Mouse (Mus musculus) intestine, postnatal 0 days (tissue): ENCODE results near the gene Lpcat1. TPM values are rescaled to one million over a fixed set of nuclear protein-coding genes. Genes with fewer than 3 reads are reported as not detected.

ENCODE experiments used
- ATAC-seq: fragments of 200-750 bp; cut with Nextera tagmentation; 2 replicates; pipeline ENCODE4 v1.8.0; 2017; ENCODE audit warnings: mild to moderate bottlenecking, moderate TSS enrichment, moderate library complexity
- H3K27ac ChIP-seq: fragments of 300-500 bp; sonication (generic); 2 replicates; pipeline ENCODE4 v1.5.1; 2014; ENCODE audit warnings: mild to moderate bottlenecking, low read depth, low read length, moderate library complexity
- H3K27me3 ChIP-seq: fragments of 300-500 bp; sonication (generic); replicated peaks from 2 replicates; pipeline ENCODE4 v1.6.1; 2014; ENCODE audit warnings: low read length, mixed read lengths; ENCODE audit not compliant: control insufficient read depth, insufficient read depth
- H3K36me3 ChIP-seq: fragments of 300-500 bp; sonication (generic); 2 replicates; pipeline ENCODE4 v1.6.1; 2014; ENCODE audit warnings: mild to moderate bottlenecking, moderate library complexity; ENCODE audit not compliant: control insufficient read depth, insufficient read depth
- H3K4me1 ChIP-seq: fragments of 300-500 bp; sonication (generic); replicated peaks from 2 replicates; pipeline ENCODE4 v1.6.1; 2014; ENCODE audit warnings: antibody characterized with exemption, low read length, mixed read lengths; ENCODE audit not compliant: control insufficient read depth, insufficient read depth
- H3K4me2 ChIP-seq: fragments of 300-500 bp; sonication (generic); replicated peaks from 2 replicates; pipeline ENCODE4 v1.6.1; 2014; ENCODE audit warnings: low read depth, mild to moderate bottlenecking, moderate library complexity
- H3K4me3 ChIP-seq: fragments of 300-500 bp; sonication (generic); 2 replicates; pipeline ENCODE4 v1.5.1; 2014; ENCODE audit warnings: low read depth, low read length
- H3K9ac ChIP-seq: fragments of 300-500 bp; sonication (generic); 2 replicates; pipeline ENCODE4 v1.6.1; 2014; ENCODE audit warnings: mild to moderate bottlenecking, low read depth, low read length
- H3K9me3 ChIP-seq: fragments of 300-500 bp; sonication (generic); 2 replicates; pipeline ENCODE4 v1.6.1; 2016; ENCODE audit warnings: mixed run types; ENCODE audit not compliant: control insufficient read depth
- CTCF ChIP-seq: sonication (generic); IDR thresholded peaks from 2 replicates; pipeline ENCODE4 v1.5.1; 2016; ENCODE audit warnings: low read depth, mild to moderate bottlenecking, control low read depth, antibody characterized with exemption, moderate library complexity
- WGBS: fragments of 180-500 bp; shearing (Covaris S2); extraction: QIAGEN DNeasy Blood & Tissue Kit; methylation state at CpG from one replicate; pipeline ENCODE4 v1.1.7; 2014; 5-methylcytosine and 5-hydroxymethylcytosine counted together
- polyA plus RNA-seq: library from polyadenylated mRNA; unstranded; fragments of >200 nt; fragmentation: Nextera tagmentation; extraction: Ambion mirVana; gene quantifications from 2 replicates; pipeline ENCODE4 v1.2.1, GENCODE M21; 2015

Lpcat1 gene
- polyA plus RNA-seq, 1 experiment from 2014 or later, result 8.2 TPM

DNA sequence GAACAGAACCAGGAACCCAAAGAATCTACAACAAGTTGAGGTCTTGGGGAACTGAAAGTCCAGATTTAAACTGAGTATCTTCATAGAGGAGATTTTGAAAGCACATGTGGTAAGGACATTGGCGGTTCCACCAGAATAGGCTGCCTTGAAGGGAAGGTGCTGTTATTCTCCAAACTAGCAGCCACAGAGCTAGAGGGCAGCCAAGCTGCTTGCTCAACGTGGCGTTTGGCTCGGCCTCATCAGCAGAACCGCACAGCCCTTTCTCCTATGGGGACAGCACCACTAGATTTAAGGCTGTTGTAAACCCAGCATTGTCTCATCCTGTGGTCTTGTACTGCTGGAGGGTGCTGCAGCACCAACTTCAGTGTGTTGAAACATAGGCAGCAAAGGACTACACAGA, 8.3 kb upstream of the Lpcat1 start:
- H3K9ac ChIP-seq, result no peak overlapping the region
- no peak overlapping the region for H3K27ac ChIP-seq
- H3K4me2 ChIP-seq, result no peak overlapping the region
- H3K9me3 ChIP-seq, result no peaks in the 10 kb centered on the region
- no peaks in the 10 kb centered on the region for H3K36me3 ChIP-seq
- H3K4me3 ChIP-seq, result no peak overlapping the region
- 70% methylated on average over 5 of the region's 5 CpGs for WGBS
- 0 out of 2 replicates have a peak, but pooled peaks cover 2% of the 10 kb centered on the region for H3K4me1 ChIP-seq
- TF ChIP-seq CTCF, result no peak
- ATAC-seq, result no peak
- no peaks in the 10 kb centered on the region for H3K27me3 ChIP-seq

DNA sequence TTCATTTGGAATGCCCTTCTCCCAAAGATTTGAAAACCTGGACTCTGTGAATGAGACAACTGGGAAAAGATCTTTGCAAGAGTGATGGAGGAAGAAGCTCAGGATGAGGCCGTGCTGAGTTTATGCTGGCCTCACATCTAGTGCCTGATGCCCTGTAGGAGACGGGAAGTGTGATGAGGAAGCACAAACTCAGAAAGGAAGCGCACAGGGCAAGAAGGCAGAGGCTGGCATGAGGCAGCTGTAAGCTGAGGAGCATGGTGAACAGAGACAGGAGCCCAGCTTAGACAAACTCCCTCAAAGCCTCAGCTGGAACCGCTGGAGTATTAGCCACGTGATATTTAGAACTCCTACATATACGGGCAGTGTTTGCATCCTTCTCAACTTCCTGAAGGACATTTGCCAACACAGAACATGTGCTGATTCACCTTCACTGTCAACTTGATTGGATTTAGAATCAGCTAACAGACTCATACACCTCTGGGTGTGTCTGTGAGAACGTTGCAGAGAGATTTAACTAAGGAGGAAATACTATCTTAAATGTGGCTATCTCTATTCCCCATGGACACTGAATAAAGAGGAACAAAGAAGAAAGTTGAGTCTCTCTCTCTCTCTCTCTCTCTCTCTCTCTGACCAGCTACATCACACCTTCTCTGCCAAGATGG, 7.7 kb upstream of the Lpcat1 start:
- no peaks in the 10 kb centered on the region for H3K27me3 ChIP-seq
- H3K4me2 ChIP-seq, result no peak overlapping the region
- H3K36me3 ChIP-seq, result no peaks in the 10 kb centered on the region
- H3K9ac ChIP-seq, result no peak overlapping the region
- H3K27ac ChIP-seq, result no peak overlapping the region
- 57% methylated on average over 7 of the region's 7 CpGs for WGBS
- ATAC-seq, result no peak
- 0 out of 2 replicates have a peak, but pooled peaks cover 2% of the 10 kb centered on the region for H3K4me1 ChIP-seq
- TF ChIP-seq CTCF, result no peak
- no peak overlapping the region for H3K4me3 ChIP-seq
- H3K9me3 ChIP-seq, result no peaks in the 10 kb centered on the region

DNA sequence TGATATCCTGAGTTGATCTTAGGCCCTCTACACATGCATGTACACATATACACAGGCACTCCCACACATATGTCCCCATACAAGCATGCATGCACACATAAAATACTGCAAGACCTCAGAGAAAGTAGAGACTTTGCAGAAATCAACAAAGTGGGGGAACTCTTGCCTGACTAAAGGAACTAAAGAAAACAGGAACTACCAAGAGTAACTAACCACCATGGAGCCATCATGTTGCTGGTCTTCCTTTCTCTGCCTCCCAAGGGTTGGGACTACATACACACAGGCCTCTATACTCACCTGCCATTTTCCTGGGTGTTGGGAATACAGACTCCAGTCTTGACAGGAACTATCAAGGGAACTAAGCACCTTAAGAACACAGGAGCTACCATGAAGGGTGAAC, 5.4 kb upstream of the Lpcat1 start:
- no peak overlapping the region for H3K4me3 ChIP-seq
- H3K4me1 ChIP-seq, result no peaks in the 10 kb centered on the region

DNA sequence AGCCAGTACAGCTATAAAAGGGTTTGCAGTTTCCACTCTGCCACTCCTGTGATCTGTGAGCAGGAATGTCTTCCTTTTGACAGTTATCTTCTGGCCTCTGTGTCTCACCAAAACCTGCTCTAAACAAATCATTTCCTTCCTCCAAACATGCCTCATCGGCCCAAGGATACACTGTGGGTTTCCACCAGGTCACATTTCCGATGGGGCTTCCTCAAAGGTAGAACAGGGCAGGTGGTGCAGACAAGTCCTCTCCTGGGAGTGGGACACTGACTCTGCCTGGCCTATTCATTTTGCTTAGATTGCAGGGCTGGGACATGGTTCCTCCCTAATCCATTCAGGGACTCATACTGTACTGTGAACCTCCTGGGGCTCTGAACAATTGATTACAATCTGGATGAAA, 1.8 kb upstream of the Lpcat1 start:
- Histone ChIP-seq H3K9ac (no peak overlapping the region), H3K36me3 (no peaks in the 10 kb centered on the region), H3K4me3 (no peak overlapping the region), H3K9me3 (no peaks in the 10 kb centered on the region), H3K27me3 (no peaks in the 10 kb centered on the region), H3K4me1 (no peaks in the 10 kb centered on the region; the same call in 1 of the 2 replicates), H3K4me2 (no peak overlapping the region), H3K27ac (no peak overlapping the region)
- no peak for TF ChIP-seq CTCF
- 63% methylated on average over 2 of the region's 2 CpGs for WGBS
- ATAC-seq, result no peak

More for the DNA sequence above, 5.4 kb upstream of the Lpcat1 start:
- ATAC-seq, result no peak
- H3K36me3 ChIP-seq, result no peaks in the 10 kb centered on the region
- H3K9me3 ChIP-seq, result no peaks in the 10 kb centered on the region
- H3K9ac ChIP-seq, result no peak overlapping the region
- H3K27me3 ChIP-seq, result no peaks in the 10 kb centered on the region
- TF ChIP-seq CTCF, result no peak
- no peak overlapping the region for H3K27ac ChIP-seq
- H3K4me2 ChIP-seq, result no peak overlapping the region

DNA sequence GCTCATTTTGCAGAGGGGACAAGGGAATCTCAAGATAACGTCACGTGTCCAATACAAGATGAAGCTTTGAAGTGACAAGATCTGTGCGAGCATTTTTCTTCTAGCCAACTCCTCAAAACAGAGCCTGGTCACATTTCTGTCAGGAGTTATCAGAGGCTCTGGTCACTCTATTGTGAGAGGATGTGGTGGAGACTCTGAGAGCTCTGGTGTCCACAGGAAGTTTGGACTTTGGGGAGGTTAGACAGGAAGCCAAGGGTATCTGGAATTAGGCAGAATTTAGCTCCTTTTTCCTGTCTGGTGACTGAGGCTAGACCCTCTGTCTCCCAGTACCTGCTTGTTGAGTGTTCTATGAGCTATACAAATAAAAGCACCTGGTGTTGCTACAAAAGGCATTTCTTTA, 586 bp upstream of the Lpcat1 start:
- Histone ChIP-seq H3K4me3 (no peak overlapping the region), H3K27me3 (no peaks in the 10 kb centered on the region), H3K9me3 (no peaks in the 10 kb centered on the region), H3K9ac (no peak overlapping the region), H3K36me3 (no peaks in the 10 kb centered on the region), H3K4me2 (no peak overlapping the region), H3K4me1 (no peaks in the 10 kb centered on the region; the same call in 1 of the 2 replicates), H3K27ac (no peak overlapping the region)
- TF ChIP-seq CTCF, result no peak
- ATAC-seq, result no peak
- 87% methylated on average over 3 of the region's 3 CpGs for WGBS

DNA sequence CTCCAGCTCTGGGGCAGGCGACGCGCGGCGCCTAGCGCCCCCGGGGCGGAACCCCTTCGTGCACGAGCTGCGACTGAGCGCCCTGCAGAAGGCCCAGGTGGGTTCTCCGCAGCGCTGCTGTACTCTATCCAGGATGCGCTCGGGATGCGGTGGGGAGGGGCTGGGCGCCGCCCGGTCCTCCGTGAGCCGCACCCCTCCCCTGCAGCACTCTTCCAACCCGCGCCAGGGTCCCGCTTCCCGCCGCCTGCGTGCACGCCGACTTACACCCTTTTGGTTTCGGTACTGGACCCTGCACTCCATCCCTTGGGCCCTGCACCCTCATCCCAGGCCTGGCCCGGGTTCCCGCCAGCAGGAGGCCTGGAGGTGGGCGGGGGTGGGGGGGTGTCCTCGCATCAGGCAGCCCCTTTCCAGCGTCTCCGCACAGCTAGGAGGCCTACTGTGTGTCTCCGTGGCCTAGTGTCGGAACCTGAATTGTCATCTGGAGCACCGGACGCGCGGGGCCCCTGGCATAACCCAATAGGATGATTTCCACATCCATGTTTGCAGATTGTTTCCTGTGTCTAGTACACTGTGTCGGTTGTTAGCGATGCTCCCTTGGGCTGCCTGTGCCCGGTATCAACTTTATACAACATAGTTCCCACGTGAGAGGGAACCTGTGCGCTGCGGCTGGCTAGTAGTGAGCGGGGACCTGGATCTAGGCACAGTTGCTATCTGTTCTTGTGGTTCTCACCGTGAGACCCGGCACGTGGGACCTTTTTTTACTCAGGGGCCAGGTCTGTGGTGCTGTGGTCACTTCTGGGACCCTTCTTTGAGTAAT, 632 bp downstream of the Lpcat1 start:
- Histone ChIP-seq H3K9ac (peak overlapping the region; percentile 63), H3K27me3 (no peaks in the 10 kb centered on the region), H3K36me3 (no peaks in the 10 kb centered on the region), H3K9me3 (no peaks in the 10 kb centered on the region), H3K4me1 (no peaks in the 10 kb centered on the region; the same call in 1 of the 2 replicates), H3K4me3 (peak overlapping the region; percentile 80), H3K4me2 (peak overlapping the region; percentile 96), H3K27ac (peak overlapping the region; percentile 78)
- WGBS, result 2% methylated on average over 53 of the region's 53 CpGs
- peak; percentile 61 for ATAC-seq
- TF ChIP-seq CTCF, result 0 out of 2 replicates have a peak, but pooled peaks have one; percentile 14
